Mouse (Mus musculus) lung, postnatal 0 days (tissue): Measurements from ENCODE around the gene Cdnf.

Experiments
- CTCF ChIP-seq: IDR thresholded peaks from 2 replicates; pipeline ENCODE4 v1.5.1; 2016; ENCODE audit warnings: antibody characterized with exemption, mild to moderate bottlenecking
- EP300 ChIP-seq: IDR thresholded peaks from 2 replicates; pipeline ENCODE4 v1.6.1; 2016; ENCODE audit warnings: antibody characterized with exemption, mild to moderate bottlenecking, control low read depth

GRCm38 (mm10) chr2:3499543-3499942, 13.3 kb upstream of the Cdnf start:
- no peak for TF ChIP-seq CTCF
- no peak for TF ChIP-seq EP300
